Mouse (Mus musculus) lung, embryonic 16.5 days (tissue): ENCODE data around the gene Csnk1d. TPM values are rescaled to one million over a fixed set of nuclear protein-coding genes. Genes with fewer than 3 reads are reported as not detected.
A peak's percentile ranks its signal among the peaks of the same experiment; 100 is the strongest.

Experiments
- ATAC-seq: fragments of 200-750 bp; cut with Nextera tagmentation; 2 replicates; pipeline ENCODE4 v1.8.0; 2017; ENCODE audit warnings: low read depth, mild to moderate bottlenecking, moderate library complexity
- H3K27ac ChIP-seq: fragments of 300-500 bp; sonication (generic); 2 replicates; pipeline ENCODE4 v1.5.1; 2014; ENCODE audit warnings: mild to moderate bottlenecking, control low read depth, low read length
- H3K27me3 ChIP-seq: fragments of 300-500 bp; sonication (generic); 2 replicates; pipeline ENCODE4 v1.6.1; 2014; ENCODE audit warnings: low read depth, low read length, mixed read lengths; ENCODE audit not compliant: control insufficient read depth, insufficient read depth
- H3K36me3 ChIP-seq: fragments of 300-500 bp; sonication (generic); 2 replicates; pipeline ENCODE4 v1.6.1; 2014; ENCODE audit warnings: low read length; ENCODE audit not compliant: control insufficient read depth, insufficient read depth
- H3K4me1 ChIP-seq: fragments of 300-500 bp; sonication (generic); replicated peaks from 2 replicates; pipeline ENCODE4 v1.6.1; 2014; ENCODE audit warnings: low read length, mixed read lengths; ENCODE audit not compliant: control insufficient read depth, insufficient read depth
- H3K4me2 ChIP-seq: fragments of 300-500 bp; sonication (generic); 2 replicates; pipeline ENCODE4 v1.6.1; 2014; ENCODE audit warnings: low read depth, low read length, control low read depth
- H3K4me3 ChIP-seq: fragments of 300-500 bp; sonication (generic); 2 replicates; pipeline ENCODE4 v1.5.1; 2014; ENCODE audit warnings: mild to moderate bottlenecking, low read length, control low read depth
- H3K9ac ChIP-seq: fragments of 300-500 bp; sonication (generic); 2 replicates; pipeline ENCODE4 v1.6.1; 2014; ENCODE audit warnings: low read length, control low read depth
- H3K9me3 ChIP-seq: fragments of 300-500 bp; sonication (generic); 2 replicates; pipeline ENCODE4 v1.6.1; 2016; ENCODE audit warnings: low read length; ENCODE audit not compliant: control insufficient read depth
- WGBS: fragments of 180-500 bp; shearing (Covaris S2); extraction: QIAGEN DNeasy Blood & Tissue Kit; methylation state at CpG from one replicate; pipeline ENCODE4 v1.1.7; 2014; 5-methylcytosine and 5-hydroxymethylcytosine counted together
- polyA plus RNA-seq: library from polyadenylated mRNA; unstranded; fragments of >200 nt; fragmentation: Nextera tagmentation; extraction: Ambion mirVana; gene quantifications from 2 replicates; pipeline ENCODE4 v1.2.1, GENCODE M21; 2015

The Csnk1d gene
- polyA plus RNA-seq, 1 experiment from 2014 or later: 121 TPM

- Histone ChIP-seq H3K4me1 (peaks cover 6% of the 10 kb centered on the region; the same call in 1 of the 2 replicates), H3K27me3 (no peaks in the 10 kb centered on the region), H3K9ac (no peak overlapping the region), H3K9me3 (no peaks in the 10 kb centered on the region), H3K4me3 (no peak overlapping the region), H3K4me2 (no peak overlapping the region), H3K36me3 (peaks cover 25% of the 10 kb centered on the region), H3K27ac (no peak overlapping the region)
- ATAC-seq: no peak
- 17% methylated on average over 1 of the region's 1 CpGs for WGBS
These were observed 30.9 kb downstream of the Csnk1d start for GRCm38 (mm10) chr11:120960248-120960647.

- no peaks in the 10 kb centered on the region for H3K27me3 ChIP-seq
- H3K4me1 ChIP-seq: peaks cover 8% of the 10 kb centered on the region; the same call in 1 of the 2 replicates
- no peak for ATAC-seq
- H3K4me3 ChIP-seq: no peak overlapping the region
- H3K27ac ChIP-seq: no peak overlapping the region
- H3K36me3 ChIP-seq: peaks cover 19% of the 10 kb centered on the region
- no peak overlapping the region for H3K9ac ChIP-seq
- H3K9me3 ChIP-seq: no peaks in the 10 kb centered on the region
- H3K4me2 ChIP-seq: no peak overlapping the region
- 79% methylated on average over 3 of the region's 3 CpGs for WGBS
These were observed 31.6 kb downstream of the Csnk1d start for GRCm38 (mm10) chr11:120959564-120959963.

GRCm38 (mm10) chr11:120959066-120959465 lies 32.1 kb downstream of the Csnk1d start:
- 83% methylated on average over 18 of the region's 18 CpGs for WGBS
- Histone ChIP-seq H3K27me3 (no peaks in the 10 kb centered on the region), H3K36me3 (peaks cover 19% of the 10 kb centered on the region), H3K27ac (no peak overlapping the region), H3K4me3 (no peak overlapping the region), H3K9me3 (no peaks in the 10 kb centered on the region), H3K4me2 (no peak overlapping the region), H3K9ac (no peak overlapping the region), H3K4me1 (peaks cover 8% of the 10 kb centered on the region; the same call in 1 of the 2 replicates)
- ATAC-seq: no peak

- Histone ChIP-seq H3K27me3 (no peaks in the 10 kb centered on the region), H3K36me3 (peaks cover 10% of the 10 kb centered on the region), H3K4me1 (peaks cover 8% of the 10 kb centered on the region; the same call in 1 of the 2 replicates), H3K27ac (no peak overlapping the region), H3K4me2 (no peak overlapping the region), H3K4me3 (no peak overlapping the region), H3K9ac (no peak overlapping the region), H3K9me3 (no peaks in the 10 kb centered on the region)
- WGBS: 65% methylated on average over 14 of the region's 15 CpGs
- ATAC-seq: no peak
These were observed 33.3 kb downstream of the Csnk1d start for GRCm38 (mm10) chr11:120957731-120958257.

- no peak overlapping the region for H3K9ac ChIP-seq
- H3K4me1 ChIP-seq: peaks cover 8% of the 10 kb centered on the region; the same call in 1 of the 2 replicates
- no peak overlapping the region for H3K4me2 ChIP-seq
- H3K4me3 ChIP-seq: no peak overlapping the region
- no peaks in the 10 kb centered on the region for H3K27me3 ChIP-seq
- H3K27ac ChIP-seq: no peak overlapping the region
- no peaks in the 10 kb centered on the region for H3K9me3 ChIP-seq
- H3K36me3 ChIP-seq: peaks cover 2% of the 10 kb centered on the region
- 48% methylated on average over 8 of the region's 8 CpGs for WGBS
- no peak for ATAC-seq
These were observed 34.1 kb downstream of the Csnk1d start for GRCm38 (mm10) chr11:120957052-120957451.

- Histone ChIP-seq H3K9ac (no peak overlapping the region), H3K27me3 (no peaks in the 10 kb centered on the region), H3K9me3 (no peaks in the 10 kb centered on the region), H3K4me1 (peaks cover 17% of the 10 kb centered on the region), H3K4me2 (no peak overlapping the region), H3K27ac (no peak overlapping the region), H3K36me3 (no peaks in the 10 kb centered on the region), H3K4me3 (no peak overlapping the region)
- ATAC-seq: no peak
- 87% methylated on average over 8 of the region's 8 CpGs for WGBS
These were observed 35.4 kb downstream of the Csnk1d start for GRCm38 (mm10) chr11:120955701-120956100.

- WGBS: 62% methylated on average over 5 of the region's 5 CpGs
- peaks cover 25% of the 10 kb centered on the region for H3K4me1 ChIP-seq
These were observed 36.2 kb downstream of the Csnk1d start for GRCm38 (mm10) chr11:120954936-120955335.

DNA sequence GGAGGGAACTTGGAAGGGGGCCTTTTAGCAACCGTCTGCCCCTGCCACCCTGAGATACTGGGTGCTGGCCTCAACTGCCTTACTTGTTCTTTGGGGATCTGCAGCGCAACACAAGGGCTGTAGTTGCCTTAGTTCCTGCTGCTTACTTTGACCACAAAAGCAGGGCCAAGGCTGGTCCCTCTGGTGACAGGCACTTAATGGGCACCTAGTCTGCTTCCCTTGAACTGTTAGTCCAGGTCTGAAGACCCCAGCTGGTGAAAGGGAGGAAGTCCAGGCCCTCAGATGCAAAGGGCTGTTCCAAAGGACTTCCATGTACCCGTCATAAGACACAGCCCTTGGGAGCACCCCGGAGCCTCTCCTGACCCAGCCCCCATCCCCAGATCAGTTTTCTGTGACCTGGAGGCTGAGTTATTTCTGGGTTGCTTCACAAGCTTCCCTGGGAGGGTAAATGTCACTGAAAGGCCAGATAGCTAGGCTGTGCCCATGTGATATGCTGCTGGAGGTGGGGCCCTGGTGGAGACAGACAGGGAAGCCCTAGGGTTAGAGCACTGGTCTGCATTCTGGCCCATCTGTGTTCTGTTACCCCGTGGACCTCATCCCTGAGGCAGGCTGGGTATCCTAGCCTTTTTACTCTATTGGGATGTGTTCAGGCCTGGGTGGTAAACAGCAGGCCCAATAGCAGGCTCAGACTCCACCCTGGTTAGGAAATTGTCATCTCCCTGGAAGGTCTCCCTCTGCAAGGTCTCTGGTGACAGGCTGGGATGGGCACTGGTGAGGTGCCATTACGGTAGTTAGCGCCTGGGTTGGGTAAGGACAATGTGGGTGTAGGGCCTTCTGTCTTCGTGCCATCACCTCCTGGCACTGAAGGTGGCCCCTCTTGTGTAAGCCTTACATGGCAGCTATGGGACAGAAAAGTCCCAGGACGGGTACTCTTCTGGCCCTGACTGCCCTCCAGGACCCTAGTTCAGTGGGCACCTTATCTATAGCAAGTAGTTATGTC lies 39.1 kb downstream of the Csnk1d start:
- no peaks in the 10 kb centered on the region for H3K9me3 ChIP-seq
- H3K4me3 ChIP-seq: no peak overlapping the region; the same call in 1 of the 2 replicates
- H3K36me3 ChIP-seq: no peaks in the 10 kb centered on the region
- H3K27me3 ChIP-seq: no peaks in the 10 kb centered on the region
- H3K9ac ChIP-seq: no peak overlapping the region
- no peak overlapping the region for H3K27ac ChIP-seq
- H3K4me1 ChIP-seq: peaks cover 27% of the 10 kb centered on the region
- WGBS: 81% methylated on average over 9 of the region's 9 CpGs
- ATAC-seq: no peak
- peak overlapping the region; percentile 78; the same call in 1 of the 2 replicates for H3K4me2 ChIP-seq

More at GRCm38 (mm10) chr11:120954936-120955335, 36.2 kb downstream of the Csnk1d start:
- no peaks in the 10 kb centered on the region for H3K36me3 ChIP-seq
- ATAC-seq: no peak
- H3K4me3 ChIP-seq: no peak overlapping the region
- no peaks in the 10 kb centered on the region for H3K27me3 ChIP-seq
- no peak overlapping the region for H3K4me2 ChIP-seq
- no peak overlapping the region for H3K9ac ChIP-seq
- no peaks in the 10 kb centered on the region for H3K9me3 ChIP-seq
- H3K27ac ChIP-seq: no peak overlapping the region

GRCm38 (mm10) chr11:120951237-120951636 lies 39.9 kb downstream of the Csnk1d start:
- 23% methylated on average over 8 of the region's 8 CpGs for WGBS
- ATAC-seq: no peak
- Histone ChIP-seq H3K9me3 (no peaks in the 10 kb centered on the region), H3K4me1 (peaks cover 27% of the 10 kb centered on the region), H3K27ac (peak overlapping the region; percentile 57), H3K4me3 (peak overlapping the region; percentile 55), H3K36me3 (no peaks in the 10 kb centered on the region), H3K4me2 (peak overlapping the region; percentile 78), H3K9ac (peak overlapping the region; percentile 67), H3K27me3 (no peaks in the 10 kb centered on the region)
